Mouse (Mus musculus) embryonic fibroblast, embryonic 13.5 days (primary cell): ENCODE measurements around the gene Prss28.

ENCODE experiments used
- CTCF ChIP-seq: IDR thresholded peaks from 2 replicates; pipeline ENCODE4 v1.5.1; 2011; ENCODE audit warnings: mild to moderate bottlenecking, control low read depth, low read length, moderate library complexity, borderline replicate concordance; ENCODE audit not compliant: insufficient read depth
- POLR2A ChIP-seq: IDR thresholded peaks from 2 replicates; pipeline ENCODE4 v1.6.1; 2011; ENCODE audit warnings: low read depth, mild to moderate bottlenecking, control low read depth, low read length, moderate library complexity

DNA sequence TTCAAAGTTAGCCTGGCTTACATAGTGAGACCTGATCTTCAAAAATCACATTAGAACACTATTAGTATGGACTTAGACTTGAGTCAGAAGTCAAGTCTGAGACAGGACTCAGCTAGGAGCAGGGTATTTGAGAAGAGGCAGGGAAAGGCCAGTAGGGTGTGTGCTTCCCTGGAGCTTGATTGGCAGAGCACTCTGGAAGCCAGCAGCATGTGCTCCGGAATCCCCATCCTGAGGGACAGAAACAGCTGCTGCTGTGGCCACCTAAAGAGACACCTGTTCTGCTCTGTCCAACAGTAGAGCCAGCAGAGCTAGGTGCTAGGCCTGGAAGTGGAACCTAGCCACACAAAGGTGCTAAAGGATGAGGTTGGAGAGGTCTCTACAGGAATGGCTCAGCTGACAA lies 14.3 kb upstream of the Prss28 start:
- TF ChIP-seq CTCF (no peak), POLR2A (no peak)
